Mouse (Mus musculus) erythroblast, embryonic 14.5 days (primary cell): ENCODE measurements around the gene Fbxw8. TPM values are rescaled to one million over a fixed set of nuclear protein-coding genes. Genes with fewer than 3 reads are reported as not detected.
A peak's percentile ranks its signal among the peaks of the same experiment; 100 is the strongest.

Experiments
- H3K27me3 ChIP-seq: 2 replicates; pipeline ENCODE4 v1.6.1; 2012; ENCODE audit warnings: inconsistent platforms; ENCODE audit not compliant: control insufficient read depth
- H3K36me3 ChIP-seq: 2 replicates; pipeline ENCODE4 v1.6.1; 2012; ENCODE audit warnings: mild to moderate bottlenecking, inconsistent platforms; ENCODE audit not compliant: control insufficient read depth
- H3K4me1 ChIP-seq: 2 replicates; pipeline ENCODE4 v1.6.1; 2012; ENCODE audit warnings: inconsistent platforms; ENCODE audit not compliant: control insufficient read depth
- H3K4me3 ChIP-seq: replicated peaks from 2 replicates; pipeline ENCODE3; 2012; ENCODE audit warnings: moderate library complexity, mild to moderate bottlenecking, inconsistent platforms
- H3K9me3 ChIP-seq: 2 replicates; pipeline ENCODE4 v1.6.1; 2012; ENCODE audit warnings: low read length, inconsistent platforms, mixed read lengths; ENCODE audit not compliant: control insufficient read depth
- GATA1 ChIP-seq: IDR thresholded peaks from 2 replicates; pipeline ENCODE4 v1.6.1; 2012; ENCODE audit warnings: low read length, inconsistent platforms, mixed read lengths
- TAL1 ChIP-seq: IDR thresholded peaks from 3 replicates; pipeline ENCODE4 v1.6.1; 2012; ENCODE audit warnings: low read length, inconsistent platforms, mixed read lengths
- polyA plus RNA-seq: library from polyadenylated mRNA; stranded (reverse); fragments of >175 nt; gene quantifications from 2 replicates; pipeline ENCODE4 v1.2.3, GENCODE M21; 2012

Gene Fbxw8
- polyA plus RNA-seq, 1 experiment: 1.4 TPM

GRCm38 (mm10) chr5:118076721-118077592 lies 78.3 kb downstream of the Fbxw8 start:
- peaks cover 72% of the 10 kb centered on the region for H3K36me3 ChIP-seq
- H3K4me1 ChIP-seq: no peaks in the 10 kb centered on the region
- no peaks in the 10 kb centered on the region for H3K9me3 ChIP-seq
- no peak overlapping the region for H3K4me3 ChIP-seq
- TF ChIP-seq GATA1 (no peak), TAL1 (no peak)
- H3K27me3 ChIP-seq: no peaks in the 10 kb centered on the region

GRCm38 (mm10) chr5:118073213-118073773 lies 82.0 kb downstream of the Fbxw8 start:
- H3K9me3 ChIP-seq: no peaks in the 10 kb centered on the region
- H3K4me1 ChIP-seq: no peaks in the 10 kb centered on the region; the same call in 1 of the 2 replicates
- H3K4me3 ChIP-seq: no peak overlapping the region
- TF ChIP-seq GATA1: no peak
- TF ChIP-seq TAL1: no peak
- H3K27me3 ChIP-seq: no peaks in the 10 kb centered on the region
- H3K36me3 ChIP-seq: peaks cover 83% of the 10 kb centered on the region

- Histone ChIP-seq H3K36me3 (peaks cover 86% of the 10 kb centered on the region), H3K9me3 (no peaks in the 10 kb centered on the region), H3K4me3 (no peak overlapping the region), H3K27me3 (no peaks in the 10 kb centered on the region), H3K4me1 (peaks cover 5% of the 10 kb centered on the region; the same call in 1 of the 2 replicates)
- TF ChIP-seq GATA1: no peak
- TF ChIP-seq TAL1: no peak
Measured at GRCm38 (mm10) chr5:118071766-118072165, 83.5 kb downstream of the Fbxw8 start.

- Histone ChIP-seq H3K4me1 (peaks cover 10% of the 10 kb centered on the region; the same call in 1 of the 2 replicates), H3K36me3 (peaks cover 86% of the 10 kb centered on the region), H3K27me3 (no peaks in the 10 kb centered on the region), H3K9me3 (no peaks in the 10 kb centered on the region), H3K4me3 (no peak overlapping the region)
- TF ChIP-seq GATA1 (peak; percentile 47; the same call in 1 of the 2 replicates), TAL1 (no peak)
Measured at GRCm38 (mm10) chr5:118069315-118069714, 85.9 kb downstream of the Fbxw8 start.

- Histone ChIP-seq H3K36me3 (peaks cover 81% of the 10 kb centered on the region), H3K4me3 (no peak overlapping the region), H3K9me3 (no peaks in the 10 kb centered on the region)
Measured at GRCm38 (mm10) chr5:118067984-118068494, 87.2 kb downstream of the Fbxw8 start.

GRCm38 (mm10) chr5:118067572-118067971 lies 87.7 kb downstream of the Fbxw8 start:
- TF ChIP-seq GATA1 (no peak), TAL1 (no peak)
- Histone ChIP-seq H3K9me3 (no peaks in the 10 kb centered on the region), H3K27me3 (no peaks in the 10 kb centered on the region), H3K36me3 (peaks cover 77% of the 10 kb centered on the region), H3K4me3 (no peak overlapping the region), H3K4me1 (peaks cover 19% of the 10 kb centered on the region)

More at GRCm38 (mm10) chr5:118067984-118068494, 87.2 kb downstream of the Fbxw8 start:
- TF ChIP-seq TAL1 (no peak), GATA1 (no peak)
- peaks cover 19% of the 10 kb centered on the region for H3K4me1 ChIP-seq
- no peaks in the 10 kb centered on the region for H3K27me3 ChIP-seq

GRCm38 (mm10) chr5:118066828-118067227 lies 88.4 kb downstream of the Fbxw8 start:
- H3K36me3 ChIP-seq: peaks cover 72% of the 10 kb centered on the region
- TF ChIP-seq TAL1: no peak
- no peak for TF ChIP-seq GATA1
- H3K4me3 ChIP-seq: no peak overlapping the region
- no peaks in the 10 kb centered on the region for H3K27me3 ChIP-seq
- no peaks in the 10 kb centered on the region for H3K9me3 ChIP-seq
- peaks cover 19% of the 10 kb centered on the region for H3K4me1 ChIP-seq

- TF ChIP-seq GATA1 (no peak), TAL1 (no peak)
- Histone ChIP-seq H3K9me3 (no peaks in the 10 kb centered on the region), H3K4me3 (no peak overlapping the region), H3K4me1 (peaks cover 19% of the 10 kb centered on the region), H3K27me3 (no peaks in the 10 kb centered on the region), H3K36me3 (peaks cover 66% of the 10 kb centered on the region)
Measured at GRCm38 (mm10) chr5:118065516-118066255, 89.6 kb downstream of the Fbxw8 start.
